Comparison of ENCODE assay signal across 8 mouse cellular contexts in the genomic region with DNA sequence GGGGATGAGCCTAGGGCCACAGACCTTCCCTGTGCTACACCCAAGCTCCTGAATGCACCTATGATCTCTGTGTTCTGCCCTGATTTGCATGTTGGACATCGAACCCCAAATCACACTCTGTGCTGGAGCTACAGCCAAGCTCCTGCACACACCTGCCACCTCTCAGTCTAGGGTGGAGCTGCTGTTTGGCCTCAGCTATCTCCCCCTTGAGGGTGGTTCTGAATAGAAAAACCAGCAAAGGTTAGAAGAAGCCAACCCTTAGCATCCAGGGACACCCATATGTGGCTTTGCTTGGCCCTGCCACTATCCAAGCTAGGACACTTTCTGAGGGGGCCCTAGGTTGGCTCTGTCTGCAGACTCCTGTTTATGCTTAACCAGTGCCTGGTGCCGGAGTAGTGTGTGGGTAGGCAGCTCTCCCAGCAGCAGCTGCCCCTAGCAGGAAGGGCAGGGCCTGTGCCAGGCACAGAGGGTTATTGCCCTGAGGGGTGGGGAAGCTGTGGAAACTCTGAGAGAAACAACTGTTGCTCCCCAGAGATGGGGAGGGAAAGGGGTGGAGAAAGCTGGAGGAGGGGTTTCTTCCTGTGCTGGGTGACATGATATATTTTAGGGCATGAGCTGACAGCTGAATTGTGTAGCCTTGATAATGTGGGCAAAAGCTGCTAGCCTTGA. TPM values are rescaled to one million over a fixed set of nuclear protein-coding genes. Genes with fewer than 3 reads are reported as not detected.
DNase-seq lines count a peak whose midpoint lies in the region; ATAC-seq and TF ChIP-seq lines count a peak whose summit lies in the region.

No protein-coding gene starts in this region.

- no peak overlapping the region for H3K9ac ChIP-seq in heart, embryonic 16.5 days (ENCODE audit: low read length)
- 0 out of 2 replicates have a peak overlapping the region, but pooled peaks have one; percentile 8 for H3K9ac ChIP-seq in limb, embryonic 14.5 days (ENCODE audit: low read depth, low read length, severe bottlenecking)

- H3K9me3 ChIP-seq in heart, embryonic 16.5 days (replicated peaks; ENCODE audit: control insufficient read depth, low read length) = no peaks in the 10 kb centered on the region
- no peaks in the 10 kb centered on the region for H3K9me3 ChIP-seq in limb, embryonic 14.5 days (ENCODE audit: control insufficient read depth, low read length)

- no peak overlapping the region for H3K4me3 ChIP-seq in heart, embryonic 16.5 days (ENCODE audit: low read length)
- no peak overlapping the region for H3K4me3 ChIP-seq in limb, embryonic 14.5 days (replicated peaks; ENCODE audit: low read length)

- H3K27ac ChIP-seq in heart, embryonic 16.5 days (ENCODE audit: low read length) = peak overlapping the region; percentile 27; the same call in 1 of the 2 replicates
- H3K27ac ChIP-seq in limb, embryonic 14.5 days (replicated peaks; ENCODE audit: low read depth, low read length) = no peak overlapping the region

- H3K27me3 ChIP-seq in heart, embryonic 16.5 days (ENCODE audit: control insufficient read depth, insufficient read depth, low read length) = no peaks in the 10 kb centered on the region
- no peaks in the 10 kb centered on the region for H3K27me3 ChIP-seq in limb, embryonic 14.5 days (ENCODE audit: control insufficient read depth, insufficient read depth, low read length)

- TF ChIP-seq POLR2A in limb, embryonic 14.5 days (IDR thresholded peaks at IDR 0.05; ENCODE audit: borderline replicate concordance, extremely low read depth, insufficient read depth, insufficient read length) = no peak

- peaks cover 19% of the 10 kb centered on the region for H3K4me1 ChIP-seq in heart, embryonic 16.5 days (ENCODE audit: control insufficient read depth, insufficient read depth, low read length)
- H3K4me1 ChIP-seq in limb, embryonic 14.5 days (ENCODE audit: control insufficient read depth, insufficient read depth, low read length) = no peaks in the 10 kb centered on the region

- no peaks in the 10 kb centered on the region for H3K36me3 ChIP-seq in heart, embryonic 16.5 days (ENCODE audit: control insufficient read depth, insufficient read depth)
- H3K36me3 ChIP-seq in limb, embryonic 14.5 days (ENCODE audit: control insufficient read depth, insufficient read depth, low read length) = no peaks in the 10 kb centered on the region

- no peak overlapping the region for H3K4me2 ChIP-seq in heart, embryonic 16.5 days (ENCODE audit: low read depth, low read length)
- H3K4me2 ChIP-seq in limb, embryonic 14.5 days (replicated peaks; ENCODE audit: low read depth, low read length, severe bottlenecking) = no peak overlapping the region

- DNase-seq in cerebellum, adult 9-11 months = peak; percentile 28
- no peak for DNase-seq in cerebellum, postnatal 4 days (ENCODE audit: low spot score in 2 of 2)
- peak; percentile 43 for DNase-seq in Muller cell, postnatal 12 days (ENCODE audit: inconsistent ontology term)
- no peak for DNase-seq in limb, embryonic 14.5 days (ENCODE audit: low spot score)
- DNase-seq in telencephalon, adult 2 months (ENCODE audit: low read depth, low spot score) = peak; percentile 47
- DNase-seq in cerebellum, adult 11 months = no peak
- DNase-seq in left cerebral cortex, adult 8-10 months (ENCODE audit: low spot score in 2 of 2) = no peak

- no peak for ATAC-seq in heart, embryonic 16.5 days (replicated peaks; ENCODE audit: extremely low read depth, insufficient read depth, low FRiP score)
- no peak for ATAC-seq in limb, embryonic 14.5 days (ENCODE audit: low FRiP score, low read depth)

- WGBS in heart, embryonic 16.5 days = 38% methylated on average over 2 of the region's 2 CpGs
- 48% methylated on average over 2 of the region's 2 CpGs for WGBS in limb, embryonic 14.5 days

RNA-seq across cellular contexts. Expression of a gene that starts 23.9 kb away (rescaled TPM):
- 59.1 and 74.8 TPM in 2 replicates for polyA plus RNA-seq in heart, embryonic 16.5 days (2015; fragmentation: Nextera tagmentation; extraction: Ambion mirVana)
- polyA plus RNA-seq in limb, embryonic 14.5 days (2012; rRNA removed) = 43.3 and 54.4 TPM in 2 replicates
- polyA plus RNA-seq in limb, embryonic 14.5 days (2014; fragmentation: Nextera tagmentation; extraction: Ambion mirVana) = 41.2 and 44.2 TPM in 2 replicates
- 100 to 1,000 TPM; 154 to 181 (median 168) TPM for total RNA-seq in left cerebral cortex, adult 8-10 months (2022)

Comparison
In these comparisons a context has a peak if more than half of its experiments do, and no peak if none do; other contexts are left out.
1. DNase-seq: peak in cerebellum, adult 9-11 months (single experiment), Muller cell, postnatal 12 days (single experiment) and telencephalon, adult 2 months (single experiment); none in cerebellum, postnatal 4 days (0 of 2), limb, embryonic 14.5 days (single experiment), cerebellum, adult 11 months (single experiment) and left cerebral cortex, adult 8-10 months (0 of 2).